Mouse (Mus musculus) left cerebral cortex, adult 2 months (tissue): ENCODE results near the gene Mpp6. TPM values are rescaled to one million over a fixed set of nuclear protein-coding genes. Genes with fewer than 3 reads are reported as not detected.

Source experiments
- DNase-seq, 2 experiments: peaks; one replicate each; pipeline ENCODE4 v3.0.0; 2021 to 2022; ENCODE audit warnings: low spot score in 2 of 2, mixed read lengths in 1 of 2; ENCODE audit errors: extremely low spot score in 1 of 2
- H3K27ac ChIP-seq: fragments of 200-600 bp; 2 replicates; pipeline ENCODE4 v1.8.1; 2022
- H3K4me3 ChIP-seq: fragments of 200-600 bp; 2 replicates; pipeline ENCODE4 v1.8.1; 2022
- CTCF ChIP-seq: fragments of 200-600 bp; IDR thresholded peaks from 2 replicates; pipeline ENCODE4 v1.8.1; 2022; ENCODE audit warnings: antibody characterized with exemption, mild to moderate bottlenecking, moderate library complexity
- intact Hi-C: fragments of 180-260 bp; cut with DNase I; formaldehyde crosslinking; loops from one replicate; pipeline ENCODE4 v1.15.1; 2025
- total RNA-seq, 2 experiments: library from RNA; stranded (reverse); gene quantifications; 2 replicates each; pipeline ENCODE4 v1.2.3; 2021

Gene Mpp6
- total RNA-seq, 2 experiments from 2014 or later = 82.7 to 89.2 TPM

GRCm38 (mm10) chr6:50159842-50160241 is 49.8 kb downstream of the Mpp6 start:
- Histone ChIP-seq H3K4me3 (no peak overlapping the region), H3K27ac (no peak overlapping the region)
- no peak for DNase-seq
- intact Hi-C loops = no loop called here
- no peak for TF ChIP-seq CTCF

GRCm38 (mm10) chr6:50163013-50163412 is 53.0 kb downstream of the Mpp6 start:
- Histone ChIP-seq H3K4me3 (no peak overlapping the region), H3K27ac (no peak overlapping the region)
- intact Hi-C loops = no loop called here
- TF ChIP-seq CTCF = no peak
- DNase-seq = no peak

- no peak for TF ChIP-seq CTCF
- intact Hi-C loops = no loop called here
- H3K27ac ChIP-seq = no peak overlapping the region
- no peak for DNase-seq
- no peak overlapping the region for H3K4me3 ChIP-seq
Observed at GRCm38 (mm10) chr6:50168821-50169220, 58.8 kb downstream of the Mpp6 start.

DNA sequence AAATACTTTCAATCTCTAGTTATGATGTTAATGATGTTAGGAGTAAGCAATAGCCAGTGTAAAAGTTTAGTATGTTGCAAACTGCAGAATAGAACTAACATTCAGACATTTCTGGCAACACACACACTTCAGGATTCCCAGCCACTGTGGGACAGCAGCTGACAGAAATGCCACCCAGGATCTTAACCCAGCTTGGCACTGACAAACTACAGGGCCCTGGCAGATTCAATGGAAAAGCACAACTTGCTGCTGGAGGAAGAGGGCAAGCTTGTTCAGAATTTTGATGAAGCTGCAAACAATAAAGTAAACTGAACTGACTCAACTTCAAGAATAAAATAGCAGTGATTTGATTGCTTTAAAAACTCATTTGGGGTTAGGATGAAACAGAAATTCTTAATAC is 59.7 kb downstream of the Mpp6 start:
- no peak for TF ChIP-seq CTCF
- no peak for DNase-seq
- peak overlapping the region; percentile 9; the same call in 1 of the 2 replicates for H3K27ac ChIP-seq
- no peak overlapping the region for H3K4me3 ChIP-seq
- intact Hi-C loops = no loop called here

DNA sequence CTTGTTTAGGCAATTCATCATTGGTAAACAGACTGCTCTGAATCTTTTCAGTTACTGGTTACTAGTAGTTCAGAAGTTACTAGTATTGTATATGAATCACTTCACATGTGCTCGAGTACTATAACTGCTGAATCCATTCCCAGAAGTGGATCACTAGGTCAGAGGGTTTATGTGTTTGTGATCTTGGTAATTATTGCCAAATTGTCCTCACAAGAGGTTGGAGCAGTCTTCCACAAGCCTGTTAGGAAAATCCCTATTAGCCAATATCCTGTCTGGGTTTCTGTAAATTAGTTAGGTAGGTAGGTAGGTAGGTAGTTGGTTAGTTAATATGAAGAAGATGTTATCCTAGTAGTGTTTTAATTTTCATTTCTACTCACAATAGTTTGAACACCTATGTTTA is 65.7 kb downstream of the Mpp6 start:
- Histone ChIP-seq H3K4me3 (no peak overlapping the region), H3K27ac (no peak overlapping the region)
- intact Hi-C loops = no loop called here
- no peak for TF ChIP-seq CTCF
- no peak for DNase-seq

- intact Hi-C loops = loop anchor here (1.0 to 10.0 kb wide), 3 partner anchors 68 to 658 kb away; no protein-coding TSS in a partner anchor
- TF ChIP-seq CTCF = peak; percentile 69
- no peak for DNase-seq
- Histone ChIP-seq H3K4me3 (no peak overlapping the region), H3K27ac (no peak overlapping the region)
Observed at GRCm38 (mm10) chr6:50180189-50180588, 70.1 kb downstream of the Mpp6 start.

DNA sequence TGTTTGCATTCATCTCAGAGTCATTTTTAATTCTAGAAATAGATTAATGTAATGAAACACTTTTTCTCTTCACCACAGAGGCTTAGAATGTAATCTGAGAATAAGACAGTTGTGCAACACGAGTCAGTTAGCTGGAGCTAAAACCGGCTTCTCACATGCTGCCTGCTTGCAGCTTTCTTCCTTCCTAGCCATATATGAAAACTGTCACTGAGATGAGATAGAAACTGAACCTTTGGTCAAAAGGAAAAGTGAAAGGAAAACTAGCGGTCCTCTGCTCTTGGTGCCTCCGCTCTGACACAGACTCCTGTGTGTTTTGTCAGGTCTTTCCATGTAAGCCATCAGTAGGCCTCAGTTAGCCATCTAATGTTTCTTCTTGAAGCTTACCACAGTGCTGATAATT is 77.9 kb downstream of the Mpp6 start:
- intact Hi-C loops = loop anchor here (10.0 kb wide), 1 partner anchor 473 kb away; no protein-coding TSS in a partner anchor
- H3K27ac ChIP-seq = peak overlapping the region; percentile 33; the same call in 1 of the 2 replicates

GRCm38 (mm10) chr6:50189376-50189775 is 79.3 kb downstream of the Mpp6 start:
- no peak overlapping the region for H3K4me3 ChIP-seq
- no peak for TF ChIP-seq CTCF
- intact Hi-C loops = loop anchor here (10.0 kb wide), 1 partner anchor 475 kb away; no protein-coding TSS in a partner anchor
- H3K27ac ChIP-seq = no peak overlapping the region
- no peak for DNase-seq

More for the DNA sequence above, 77.9 kb downstream of the Mpp6 start:
- H3K4me3 ChIP-seq = no peak overlapping the region
- TF ChIP-seq CTCF = no peak
- no peak for DNase-seq

- TF ChIP-seq CTCF = no peak
- Histone ChIP-seq H3K27ac (no peak overlapping the region), H3K4me3 (no peak overlapping the region)
- no peak for DNase-seq
- intact Hi-C loops = no loop called here
Observed at GRCm38 (mm10) chr6:50191605-50192004, 81.6 kb downstream of the Mpp6 start.

DNA sequence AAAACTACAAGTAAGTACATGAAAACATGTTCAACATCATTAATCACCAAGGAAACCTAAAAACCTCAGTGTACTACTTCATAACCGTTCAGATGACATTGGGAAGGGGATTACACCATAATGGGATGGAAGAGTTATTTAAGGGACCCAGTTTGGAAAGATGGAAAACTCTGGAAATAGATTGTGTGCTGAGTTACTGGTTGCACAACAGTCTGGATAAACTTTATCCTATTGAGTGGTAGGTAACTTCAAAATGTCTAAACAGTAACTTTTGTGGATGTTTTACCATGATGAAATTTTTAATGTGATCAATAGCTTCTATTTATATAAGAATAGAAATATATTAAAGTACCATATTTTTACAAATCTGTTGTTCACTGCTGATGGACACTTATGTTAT is 82.1 kb downstream of the Mpp6 start:
- Histone ChIP-seq H3K4me3 (no peak overlapping the region), H3K27ac (no peak overlapping the region)
- intact Hi-C loops = no loop called here
- TF ChIP-seq CTCF = no peak
- DNase-seq = no peak

- TF ChIP-seq CTCF = no peak
- H3K4me3 ChIP-seq = no peak overlapping the region
- no peak overlapping the region for H3K27ac ChIP-seq
- no peak for DNase-seq
- intact Hi-C loops = no loop called here
Observed at GRCm38 (mm10) chr6:50192822-50193221, 82.8 kb downstream of the Mpp6 start.

- no peak for TF ChIP-seq CTCF
- Histone ChIP-seq H3K4me3 (no peak overlapping the region), H3K27ac (no peak overlapping the region)
- DNase-seq = no peak
- intact Hi-C loops = no loop called here
Observed at GRCm38 (mm10) chr6:50193851-50194250, 83.8 kb downstream of the Mpp6 start.

DNA sequence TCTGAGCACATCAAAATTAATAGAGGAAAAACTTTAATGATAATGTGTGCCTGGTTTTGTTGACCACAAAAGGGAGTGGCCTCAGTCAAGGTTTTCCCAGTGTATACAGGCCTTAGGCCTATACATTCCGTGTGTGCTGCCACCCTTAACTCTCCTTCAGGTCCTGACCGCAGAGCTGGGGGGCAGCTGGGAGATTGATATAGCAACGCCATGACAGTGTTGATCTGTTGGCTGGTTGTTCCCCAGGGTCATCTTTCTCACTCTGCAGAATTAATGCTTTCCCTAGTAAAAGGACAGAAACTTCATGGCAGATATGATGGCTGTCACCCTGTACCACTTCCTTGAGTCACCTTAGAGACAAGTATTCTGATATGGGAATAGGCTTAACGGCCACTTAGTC is 94.3 kb downstream of the Mpp6 start:
- DNase-seq = no peak
- Histone ChIP-seq H3K4me3 (no peak overlapping the region), H3K27ac (no peak overlapping the region)
- no peak for TF ChIP-seq CTCF
- intact Hi-C loops = no loop called here
